8 mouse cellular contexts compared by ENCODE assay signal in genomic region chr11:98766816-98767215, GRCm38 (mm10). TPM values are rescaled to one million over a fixed set of nuclear protein-coding genes. Genes with fewer than 3 reads are reported as not detected.
DNase-seq lines count a peak whose midpoint lies in the region; ATAC-seq and TF ChIP-seq lines count a peak whose summit lies in the region.

No protein-coding gene starts in this region.

- no peak for TF ChIP-seq CTCF in heart, adult 2 months (IDR thresholded peaks at IDR 0.05)

- peaks cover 26% of the 10 kb centered on the region for H3K4me1 ChIP-seq in heart, adult 2 months (ENCODE audit: control insufficient read depth, insufficient read depth, low read length)
- peaks cover 73% of the 10 kb centered on the region for H3K4me1 ChIP-seq in heart, embryonic 10.5 days
- peaks cover 63% of the 10 kb centered on the region for H3K4me1 ChIP-seq in liver, embryonic 16.5 days (ENCODE audit: control insufficient read depth, low read depth, low read length)

- no peaks in the 10 kb centered on the region for H3K27me3 ChIP-seq in heart, adult 2 months (ENCODE audit: control insufficient read depth, insufficient read depth, low read length)
- no peaks in the 10 kb centered on the region for H3K27me3 ChIP-seq in heart, embryonic 10.5 days (ENCODE audit: insufficient read depth, poor library complexity, severe bottlenecking)
- no peaks in the 10 kb centered on the region for H3K27me3 ChIP-seq in liver, embryonic 16.5 days (ENCODE audit: control insufficient read depth, insufficient read depth, low read depth, low read length)

- H3K79me2 ChIP-seq in heart, adult 2 months (replicated peaks; ENCODE audit: control insufficient read depth, insufficient read depth, low read length), result no peaks in the 10 kb centered on the region

- no peak for TF ChIP-seq POLR2A in heart, adult 2 months (IDR thresholded peaks at IDR 0.05; ENCODE audit: insufficient read depth, low read depth, low read length)

- WGBS in heart, adult 2 months, result 47% methylated on average over 5 of the region's 5 CpGs
- WGBS in heart, embryonic 10.5 days, result 58% methylated on average over 5 of the region's 5 CpGs
- WGBS in liver, embryonic 16.5 days (ENCODE audit: insufficient replicate concordance), result 48% methylated on average over 5 of the region's 5 CpGs

- TF ChIP-seq EP300 in heart, adult 2 months (IDR thresholded peaks at IDR 0.05; ENCODE audit: insufficient read depth, low read depth, low read length), result no peak

- H3K27ac ChIP-seq in heart, adult 2 months, result peak overlapping the region; percentile 54
- H3K27ac ChIP-seq in heart, embryonic 10.5 days, result peak overlapping the region; percentile 91
- H3K27ac ChIP-seq in liver, embryonic 16.5 days (ENCODE audit: low read length), result no peak overlapping the region

- intact Hi-C loops in heart, adult 2 months (cut with DNase I), result no loop called here

- H3K4me2 ChIP-seq in liver, embryonic 16.5 days (ENCODE audit: low read depth, low read length), result no peak overlapping the region

- H3K36me3 ChIP-seq in heart, adult 2 months (ENCODE audit: control insufficient read depth, insufficient read depth, low read length), result peaks cover 39% of the 10 kb centered on the region
- peaks cover 63% of the 10 kb centered on the region for H3K36me3 ChIP-seq in heart, embryonic 10.5 days
- H3K36me3 ChIP-seq in liver, embryonic 16.5 days (ENCODE audit: control insufficient read depth, insufficient read depth), result peaks cover 7% of the 10 kb centered on the region; the same call in 1 of the 2 replicates

- H3K9ac ChIP-seq in heart, adult 2 months (ENCODE audit: low read depth, low read length), result no peak overlapping the region
- H3K9ac ChIP-seq in liver, embryonic 16.5 days (ENCODE audit: low read depth, low read length), result peak overlapping the region; percentile 53; the same call in 1 of the 2 replicates

- H3K9me3 ChIP-seq in heart, embryonic 10.5 days, result no peaks in the 10 kb centered on the region
- no peaks in the 10 kb centered on the region for H3K9me3 ChIP-seq in liver, embryonic 16.5 days (replicated peaks; ENCODE audit: control insufficient read depth, low read length)

- ATAC-seq in liver, embryonic 16.5 days (ENCODE audit: low read depth), result no peak

- H3K4me3 ChIP-seq in heart, adult 2 months, result no peak overlapping the region
- peak overlapping the region; percentile 57 for H3K4me3 ChIP-seq in heart, embryonic 10.5 days
- no peak overlapping the region for H3K4me3 ChIP-seq in liver, embryonic 16.5 days (ENCODE audit: low read depth, low read length)

- peak; percentile 20 to 47 for DNase-seq in heart, adult 2 months
- no peak for DNase-seq in heart, postnatal 4 days
- peak; percentile 47 for DNase-seq in brain, adult 2 months (ENCODE audit: low read depth, low spot score)
- DNase-seq in heart, embryonic 10.5 days (ENCODE audit: low spot score), result no peak
- DNase-seq in embryo, embryonic 9.5 days (ENCODE audit: extremely low spot score), result no peak
- DNase-seq in right cerebral cortex, postnatal 4 days, result no peak
- no peak for DNase-seq in urinary bladder, postnatal 25 days (ENCODE audit: low spot score)

RNA-seq across cellular contexts. Expression of gene Nr1d1, which starts 8.3 kb away (rescaled TPM):
- total RNA-seq in heart, adult 2 months (2021), result 100 to 1,000 TPM in 1 of 2 experiments, 10 to 100 TPM in 1; 35.5 to 111 TPM
- polyA plus RNA-seq in heart, adult 2 months (2012; rRNA removed), result 190 and 208 TPM in 2 replicates
- 10 to 100 TPM; 26.3 to 27.6 TPM for total RNA-seq in heart, postnatal 4 days (2021)
- 3.6 and 5.9 TPM in 2 replicates for polyA plus RNA-seq in heart, embryonic 10.5 days (2016; fragmentation: Nextera tagmentation; extraction: Ambion mirVana)
- 0.65 and 0.66 TPM in 2 replicates for polyA plus RNA-seq in liver, embryonic 16.5 days (2015; fragmentation: Nextera tagmentation; extraction: Ambion mirVana)

RNA-seq across cellular contexts. Expression of gene Thra, which starts 26.4 kb away (rescaled TPM):
- 100 to 1,000 TPM; 103 to 105 TPM for total RNA-seq in heart, adult 2 months (2021)
- polyA plus RNA-seq in heart, adult 2 months (2012; rRNA removed), result 89.4 and 104 TPM in 2 replicates
- 100 to 1,000 TPM; 171 to 183 TPM for total RNA-seq in heart, postnatal 4 days (2021)
- 19.2 and 23.2 TPM in 2 replicates for polyA plus RNA-seq in heart, embryonic 10.5 days (2016; fragmentation: Nextera tagmentation; extraction: Ambion mirVana)
- 6.5 and 7.7 TPM in 2 replicates for polyA plus RNA-seq in liver, embryonic 16.5 days (2015; fragmentation: Nextera tagmentation; extraction: Ambion mirVana)

RNA-seq across cellular contexts. Expression of gene Msl1, which starts 28.5 kb away (rescaled TPM):
- total RNA-seq in heart, adult 2 months (2021), result 10 to 100 TPM; 68.9 to 75.3 TPM
- polyA plus RNA-seq in heart, adult 2 months (2012; rRNA removed), result 21.9 and 44.4 TPM in 2 replicates
- 10 to 100 TPM; 67.8 to 71.5 TPM for total RNA-seq in heart, postnatal 4 days (2021)
- 14.0 and 21.6 TPM in 2 replicates for polyA plus RNA-seq in heart, embryonic 10.5 days (2016; fragmentation: Nextera tagmentation; extraction: Ambion mirVana)
- 4.9 and 5.3 TPM in 2 replicates for polyA plus RNA-seq in liver, embryonic 16.5 days (2015; fragmentation: Nextera tagmentation; extraction: Ambion mirVana)

RNA-seq across cellular contexts. Expression of gene Med24, which starts 37.6 kb away (rescaled TPM):
- 10 to 100 TPM; 41.6 to 48.1 TPM for total RNA-seq in heart, adult 2 months (2021)
- polyA plus RNA-seq in heart, adult 2 months (2012; rRNA removed), result 54.5 and 65.2 TPM in 2 replicates
- 10 to 100 TPM; 51.7 to 52.3 TPM for total RNA-seq in heart, postnatal 4 days (2021)
- polyA plus RNA-seq in heart, embryonic 10.5 days (2016; fragmentation: Nextera tagmentation; extraction: Ambion mirVana), result 54.6 and 56.5 TPM in 2 replicates
- 22.8 and 23.8 TPM in 2 replicates for polyA plus RNA-seq in liver, embryonic 16.5 days (2015; fragmentation: Nextera tagmentation; extraction: Ambion mirVana)

RNA-seq across cellular contexts. Expression of gene Casc3, which starts 37.9 kb away (rescaled TPM):
- 10 to 100 TPM; 18.7 to 20.7 TPM for total RNA-seq in heart, adult 2 months (2021)
- 17.5 and 25.2 TPM in 2 replicates for polyA plus RNA-seq in heart, adult 2 months (2012; rRNA removed)
- 10 to 100 TPM; 26.9 to 28.4 TPM for total RNA-seq in heart, postnatal 4 days (2021)
- polyA plus RNA-seq in heart, embryonic 10.5 days (2016; fragmentation: Nextera tagmentation; extraction: Ambion mirVana), result 29.5 and 37.2 TPM in 2 replicates
- 11.6 and 13.6 TPM in 2 replicates for polyA plus RNA-seq in liver, embryonic 16.5 days (2015; fragmentation: Nextera tagmentation; extraction: Ambion mirVana)

Comparison
In these comparisons a context has a peak if more than half of its experiments do, and no peak if none do; other contexts are left out.
1. DNase-seq: peak in heart, adult 2 months (2 of 2) and brain, adult 2 months (single experiment); none in heart, postnatal 4 days (single experiment), heart, embryonic 10.5 days (single experiment), embryo, embryonic 9.5 days (single experiment), right cerebral cortex, postnatal 4 days (single experiment) and urinary bladder, postnatal 25 days (single experiment).
2. RNA of gene Nr1d1, which starts 8.3 kb away (polyA plus RNA-seq): 190 to 208 TPM in heart, adult 2 months; 3.6 to 5.9 TPM in heart, embryonic 10.5 days and 0.65 to 0.66 TPM in liver, embryonic 16.5 days; every median in the first group is over 10 times any median in the second.